Mouse (Mus musculus) limb, embryonic 10.5 days (tissue): Measurements from ENCODE around the gene Bsx. TPM values are rescaled to one million over a fixed set of nuclear protein-coding genes. Genes with fewer than 3 reads are reported as not detected.

ENCODE experiments used
- DNase-seq: peaks from one replicate; pipeline ENCODE4 v3.0.0-alpha.2; 2017; ENCODE audit warnings: low spot score
- H3K27ac ChIP-seq: fragments of 300-500 bp; sonication (generic); 2 replicates; pipeline ENCODE4 v1.5.1; 2016; ENCODE audit warnings: mild to moderate bottlenecking
- H3K27me3 ChIP-seq: fragments of 300-500 bp; sonication (generic); 2 replicates; pipeline ENCODE4 v1.6.1; 2016; ENCODE audit warnings: low read depth, mild to moderate bottlenecking; ENCODE audit not compliant: poor library complexity, severe bottlenecking
- H3K36me3 ChIP-seq: fragments of 300-500 bp; sonication (generic); 2 replicates; pipeline ENCODE4 v1.6.1; 2016; ENCODE audit warnings: mild to moderate bottlenecking, moderate library complexity
- H3K4me1 ChIP-seq: fragments of 300-500 bp; sonication (generic); 2 replicates; pipeline ENCODE4 v1.6.1; 2016
- H3K4me3 ChIP-seq: fragments of 300-500 bp; sonication (generic); 2 replicates; pipeline ENCODE4 v1.5.1; 2016; ENCODE audit warnings: mild to moderate bottlenecking, moderate library complexity
- H3K9me3 ChIP-seq: fragments of 300-500 bp; sonication (generic); replicated peaks from 2 replicates; pipeline ENCODE4 v1.6.1; 2016; ENCODE audit warnings: mild to moderate bottlenecking
- WGBS: fragments of 180-500 bp; shearing (Covaris S2); methylation state at CpG from one replicate; pipeline ENCODE4 v1.1.7; 2016; 5-methylcytosine and 5-hydroxymethylcytosine counted together
- polyA plus RNA-seq: library from polyadenylated mRNA; unstranded; fragments of >200 nt; fragmentation: Nextera tagmentation; extraction: Ambion mirVana; gene quantifications from 2 replicates; pipeline ENCODE4 v1.2.1, GENCODE M21; 2016

Bsx gene
- polyA plus RNA-seq, 1 experiment from 2014 or later = not detected

DNA sequence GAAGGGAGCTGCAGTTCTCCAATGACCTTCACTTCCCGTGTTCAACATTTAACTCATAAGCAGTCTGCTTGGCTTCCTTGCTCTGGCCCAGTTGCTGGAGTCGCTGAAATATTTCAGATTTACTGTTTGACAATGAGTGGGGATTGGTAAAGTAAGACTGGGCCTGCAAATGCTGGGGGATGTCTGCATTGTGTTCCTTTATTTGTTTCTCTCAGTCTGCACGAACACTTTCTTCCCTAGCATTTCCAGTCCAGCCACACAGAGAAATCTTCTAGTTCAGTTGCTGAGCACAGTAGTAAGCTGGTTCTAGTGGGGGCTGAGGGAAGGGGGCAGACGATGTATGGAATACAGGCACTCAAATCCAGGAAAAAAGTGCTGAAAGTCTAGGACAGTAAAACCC lies 1.0 kb downstream of the Bsx start:
- Histone ChIP-seq H3K27ac (no peak overlapping the region), H3K4me3 (no peak overlapping the region), H3K9me3 (no peaks in the 10 kb centered on the region), H3K36me3 (no peaks in the 10 kb centered on the region), H3K27me3 (peaks cover 99% of the 10 kb centered on the region), H3K4me1 (peaks cover 30% of the 10 kb centered on the region)
- DNase-seq = no peak
- 4% methylated on average over 4 of the region's 4 CpGs for WGBS

DNA sequence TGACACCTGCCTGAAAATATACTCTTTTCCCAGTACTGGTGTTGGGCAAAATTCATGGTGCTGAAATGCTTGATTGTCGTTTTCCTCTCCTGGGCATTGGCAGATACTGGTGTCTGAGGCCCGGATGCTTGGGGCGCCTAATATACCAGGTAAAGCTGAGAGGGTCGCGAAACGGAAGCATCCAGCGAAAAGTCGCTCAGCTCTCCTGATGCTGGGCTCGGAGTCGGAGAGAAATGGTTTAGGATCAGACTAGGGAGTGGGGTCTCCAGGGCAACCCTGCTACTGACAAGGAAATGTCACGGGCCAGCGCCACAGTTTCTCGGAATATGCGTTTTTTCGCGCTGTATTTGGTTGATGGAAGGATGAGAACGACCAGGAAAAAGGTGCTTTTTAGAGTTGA lies 1.5 kb downstream of the Bsx start:
- H3K4me1 ChIP-seq = peaks cover 30% of the 10 kb centered on the region

DNA sequence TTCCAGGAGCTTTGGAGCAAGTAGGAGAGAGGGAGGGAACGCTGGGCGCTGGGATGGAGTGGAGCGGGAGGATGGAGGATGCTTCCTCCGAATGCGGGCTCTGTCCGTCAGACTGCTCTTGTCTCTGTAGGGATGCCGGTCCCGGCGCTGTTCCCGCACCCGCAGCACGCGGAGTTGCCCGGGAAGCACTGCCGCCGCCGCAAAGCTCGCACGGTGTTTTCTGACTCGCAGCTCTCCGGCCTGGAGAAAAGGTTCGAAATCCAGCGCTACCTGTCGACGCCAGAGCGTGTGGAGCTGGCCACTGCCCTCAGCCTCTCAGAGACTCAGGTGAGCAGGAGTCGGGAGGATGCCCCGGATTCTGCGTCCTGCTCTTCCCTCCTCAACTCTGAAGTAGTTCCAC lies 2.2 kb downstream of the Bsx start:
- H3K9me3 ChIP-seq = no peaks in the 10 kb centered on the region
- no peaks in the 10 kb centered on the region for H3K36me3 ChIP-seq
- no peak overlapping the region for H3K4me3 ChIP-seq
- H3K27ac ChIP-seq = no peak overlapping the region
- DNase-seq = peak; percentile 59
- H3K27me3 ChIP-seq = peaks cover 100% of the 10 kb centered on the region
- 1% methylated on average over 29 of the region's 29 CpGs for WGBS
- H3K4me1 ChIP-seq = peaks cover 30% of the 10 kb centered on the region

More for the DNA sequence above, 1.5 kb downstream of the Bsx start:
- Histone ChIP-seq H3K27me3 (peaks cover 99% of the 10 kb centered on the region), H3K4me3 (no peak overlapping the region), H3K9me3 (no peaks in the 10 kb centered on the region), H3K27ac (no peak overlapping the region), H3K36me3 (no peaks in the 10 kb centered on the region)
- WGBS = 2% methylated on average over 17 of the region's 17 CpGs
- peak; percentile 45 for DNase-seq

DNA sequence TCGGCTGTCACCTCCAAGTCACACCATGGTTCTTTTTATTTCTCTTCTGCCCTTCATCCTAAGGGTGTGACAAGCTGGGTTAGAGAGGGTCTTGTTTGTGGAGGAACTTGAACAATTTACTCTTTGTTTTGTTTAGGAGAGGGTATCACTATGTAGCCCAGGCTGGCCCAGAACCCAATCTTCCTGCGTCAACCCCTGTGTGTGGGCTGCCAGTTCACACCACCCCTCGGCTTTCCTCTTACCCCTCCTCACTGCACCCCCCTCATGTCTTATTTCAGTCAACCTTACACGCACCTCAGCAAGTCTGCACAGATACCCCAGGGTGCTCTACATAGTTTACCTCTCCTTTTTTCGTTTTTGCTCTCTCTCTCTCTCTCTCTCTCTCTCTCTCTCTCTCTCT lies 2.8 kb downstream of the Bsx start:
- H3K4me3 ChIP-seq = no peak overlapping the region
- H3K27ac ChIP-seq = no peak overlapping the region
- peaks cover 26% of the 10 kb centered on the region for H3K4me1 ChIP-seq
- no peaks in the 10 kb centered on the region for H3K9me3 ChIP-seq
- no peak for DNase-seq
- no peaks in the 10 kb centered on the region for H3K36me3 ChIP-seq
- WGBS = 11% methylated on average over 5 of the region's 5 CpGs
- peaks cover 100% of the 10 kb centered on the region for H3K27me3 ChIP-seq

DNA sequence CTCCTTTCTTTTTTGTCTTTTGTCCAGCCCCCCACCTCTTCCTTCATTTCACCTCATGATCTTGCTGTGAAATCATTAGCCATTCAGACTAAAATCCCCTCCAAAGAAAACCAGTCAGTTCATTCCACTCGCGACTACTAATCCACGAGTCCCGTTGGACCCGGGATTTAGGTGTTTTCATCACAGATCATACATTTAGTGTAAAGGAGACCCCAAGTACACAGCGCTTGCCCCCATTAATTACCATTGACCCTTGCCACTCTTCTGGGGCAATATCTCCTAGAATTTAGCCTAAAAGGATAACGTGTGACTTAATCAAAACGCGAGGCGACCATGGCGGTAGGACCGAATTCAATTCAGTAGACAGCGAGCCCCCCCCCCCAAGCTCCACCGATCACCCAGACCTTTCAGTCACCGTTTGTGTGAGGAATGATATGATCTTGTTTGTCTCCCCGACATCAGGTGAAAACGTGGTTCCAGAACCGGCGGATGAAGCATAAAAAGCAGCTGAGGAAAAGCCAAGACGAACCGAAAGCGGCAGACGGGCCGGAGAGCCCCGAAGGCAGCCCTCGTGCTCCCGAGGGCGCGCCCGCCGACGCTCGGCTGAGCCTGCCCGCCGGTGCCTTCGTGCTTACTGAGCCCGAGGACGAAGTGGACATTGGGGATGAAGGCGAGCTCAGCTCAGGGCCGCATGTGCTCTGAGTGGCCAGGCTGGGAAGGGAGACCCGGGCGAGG lies 3.4 kb downstream of the Bsx start:
- no peaks in the 10 kb centered on the region for H3K36me3 ChIP-seq
- WGBS = 1% methylated on average over 42 of the region's 42 CpGs
- peaks cover 100% of the 10 kb centered on the region for H3K27me3 ChIP-seq
- DNase-seq = no peak
- no peak overlapping the region for H3K27ac ChIP-seq
- H3K4me1 ChIP-seq = peaks cover 21% of the 10 kb centered on the region
- H3K9me3 ChIP-seq = no peaks in the 10 kb centered on the region
- peak overlapping the region; percentile 33 for H3K4me3 ChIP-seq

DNA sequence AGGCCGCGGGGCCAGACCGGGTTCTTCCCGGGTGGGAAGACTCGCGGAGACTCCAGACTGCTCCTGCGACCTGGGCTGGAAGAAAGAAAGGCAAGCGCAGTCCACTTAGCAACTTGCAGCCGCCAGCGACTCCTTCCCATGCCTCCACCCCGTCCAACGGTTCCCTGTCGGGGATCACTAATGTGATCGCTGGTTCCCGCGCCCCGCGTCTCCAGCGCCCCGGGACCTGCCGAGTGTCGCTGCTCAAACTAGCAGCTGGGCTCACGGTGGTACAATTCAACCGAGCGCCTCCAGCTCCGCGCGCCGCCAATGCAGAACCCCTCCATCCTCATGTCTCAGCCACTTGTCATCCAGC lies 3.9 kb downstream of the Bsx start:
- no peaks in the 10 kb centered on the region for H3K36me3 ChIP-seq
- WGBS = under 1% methylated on average over 29 of the region's 29 CpGs
- peak overlapping the region; percentile 33 for H3K4me3 ChIP-seq

DNA sequence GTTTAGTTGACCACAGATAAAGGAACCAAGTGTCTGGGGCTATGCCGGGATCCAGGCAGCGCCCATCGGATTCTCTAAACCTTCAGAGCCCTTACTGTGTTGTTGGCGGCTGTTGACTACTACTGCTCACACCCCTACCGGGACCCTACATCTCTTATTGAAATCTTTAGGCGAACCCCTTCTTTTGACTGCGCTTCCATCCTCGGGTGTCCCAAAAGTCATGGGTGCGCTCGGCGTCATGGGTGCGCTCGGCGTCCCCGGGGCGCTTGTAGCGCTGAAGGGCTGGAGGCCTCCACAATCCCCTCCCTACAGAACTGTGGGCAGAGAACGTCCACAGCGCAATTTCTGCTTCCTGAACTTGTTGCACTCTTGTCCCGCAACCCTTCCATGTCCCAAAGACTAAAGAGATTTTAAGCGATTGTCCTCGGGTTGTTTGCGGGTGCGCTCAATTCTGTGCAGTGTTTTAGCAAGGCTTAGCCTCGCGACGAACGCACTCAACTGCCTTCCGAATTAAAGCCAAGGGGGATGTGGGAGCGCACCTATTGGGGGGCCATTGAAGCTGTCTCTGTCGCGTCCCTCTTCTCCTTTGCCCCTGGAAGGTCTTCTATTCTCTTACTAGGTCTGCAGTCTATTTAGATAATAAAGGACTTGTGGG lies 4.5 kb downstream of the Bsx start:
- DNase-seq = peak; percentile 53
- Histone ChIP-seq H3K9me3 (no peaks in the 10 kb centered on the region), H3K36me3 (no peaks in the 10 kb centered on the region), H3K4me3 (0 out of 2 replicates have a peak overlapping the region, but pooled peaks have one; percentile 33), H3K27me3 (peaks cover 100% of the 10 kb centered on the region), H3K27ac (no peak overlapping the region), H3K4me1 (peaks cover 21% of the 10 kb centered on the region)
- 1% methylated on average over 32 of the region's 32 CpGs for WGBS

More for the DNA sequence above, 3.9 kb downstream of the Bsx start:
- peak; percentile 66 for DNase-seq
- Histone ChIP-seq H3K4me1 (peaks cover 21% of the 10 kb centered on the region), H3K27me3 (peaks cover 100% of the 10 kb centered on the region), H3K9me3 (no peaks in the 10 kb centered on the region), H3K27ac (no peak overlapping the region)

DNA sequence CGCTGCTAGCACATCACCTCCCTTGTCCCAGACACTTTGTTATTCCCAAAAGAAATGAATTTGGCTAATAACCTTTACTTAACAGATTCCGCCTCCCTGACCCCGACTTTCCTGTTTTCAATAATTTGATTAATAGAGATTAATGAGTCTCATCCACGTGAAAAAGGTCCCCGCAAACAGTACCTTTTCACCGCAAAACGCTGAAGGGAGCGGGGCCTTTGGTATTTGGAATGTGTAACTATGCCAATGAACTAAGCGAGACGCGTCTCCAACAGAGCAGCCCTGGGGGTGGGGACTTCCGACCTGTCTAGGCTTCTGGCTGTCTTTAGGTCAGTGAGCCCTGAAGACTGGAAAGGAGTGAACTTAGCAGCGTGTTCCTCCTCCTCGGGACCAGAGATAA lies 5.1 kb downstream of the Bsx start:
- Histone ChIP-seq H3K36me3 (no peaks in the 10 kb centered on the region), H3K4me3 (no peak overlapping the region), H3K4me1 (peaks cover 18% of the 10 kb centered on the region), H3K27me3 (peaks cover 97% of the 10 kb centered on the region), H3K27ac (no peak overlapping the region), H3K9me3 (no peaks in the 10 kb centered on the region)
- 2% methylated on average over 14 of the region's 14 CpGs for WGBS
- DNase-seq = no peak

DNA sequence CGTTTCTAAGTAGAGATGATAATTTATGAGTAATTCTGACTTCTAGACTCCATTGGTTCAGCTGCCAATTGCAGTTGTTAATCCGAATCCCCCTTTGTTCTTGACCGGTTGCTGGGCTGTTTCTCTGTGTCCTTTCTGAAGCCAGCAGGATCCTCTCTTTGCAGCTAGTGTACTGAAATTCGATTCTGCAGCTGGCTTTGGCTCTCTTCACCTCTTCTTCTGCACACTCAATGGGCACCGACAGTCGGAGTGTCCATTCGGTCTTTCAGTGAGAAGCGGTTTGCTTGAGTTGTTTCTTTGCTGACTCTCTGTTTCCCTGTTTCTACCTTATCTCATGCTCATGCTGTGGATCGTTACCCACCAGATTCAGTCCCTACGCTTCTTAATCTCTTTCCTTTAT lies 11.7 kb downstream of the Bsx start:
- no peak overlapping the region for H3K27ac ChIP-seq
- WGBS = 55% methylated on average over 10 of the region's 10 CpGs
- H3K4me1 ChIP-seq = no peaks in the 10 kb centered on the region
- H3K36me3 ChIP-seq = no peaks in the 10 kb centered on the region
- no peak overlapping the region for H3K4me3 ChIP-seq
- no peak for DNase-seq
- peaks cover 88% of the 10 kb centered on the region for H3K27me3 ChIP-seq
- no peaks in the 10 kb centered on the region for H3K9me3 ChIP-seq

DNA sequence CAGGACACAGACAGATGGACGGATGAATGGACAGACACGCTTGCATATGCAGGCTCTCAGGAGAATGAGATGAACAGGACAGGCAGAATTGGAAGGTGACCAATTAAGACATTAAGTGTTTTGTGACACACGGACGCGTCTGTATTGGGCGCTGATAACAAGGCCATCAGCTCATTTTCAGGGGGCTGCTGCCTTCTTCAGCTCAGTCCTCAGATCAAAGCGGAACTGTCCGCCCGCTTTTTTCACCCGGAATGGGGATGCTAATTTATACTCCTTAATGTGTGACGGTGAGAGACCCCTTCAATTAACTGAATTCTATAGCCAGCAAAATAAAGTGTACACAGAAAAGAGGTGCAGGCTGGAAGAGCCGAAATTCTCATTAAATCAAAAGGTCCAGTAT lies 15.5 kb downstream of the Bsx start:
- no peak overlapping the region for H3K4me3 ChIP-seq
- no peaks in the 10 kb centered on the region for H3K4me1 ChIP-seq
- no peak for DNase-seq
- 32% methylated on average over 12 of the region's 12 CpGs for WGBS
- H3K27me3 ChIP-seq = peaks cover 58% of the 10 kb centered on the region
- H3K9me3 ChIP-seq = no peaks in the 10 kb centered on the region
- no peak overlapping the region for H3K27ac ChIP-seq
- H3K36me3 ChIP-seq = no peaks in the 10 kb centered on the region

DNA sequence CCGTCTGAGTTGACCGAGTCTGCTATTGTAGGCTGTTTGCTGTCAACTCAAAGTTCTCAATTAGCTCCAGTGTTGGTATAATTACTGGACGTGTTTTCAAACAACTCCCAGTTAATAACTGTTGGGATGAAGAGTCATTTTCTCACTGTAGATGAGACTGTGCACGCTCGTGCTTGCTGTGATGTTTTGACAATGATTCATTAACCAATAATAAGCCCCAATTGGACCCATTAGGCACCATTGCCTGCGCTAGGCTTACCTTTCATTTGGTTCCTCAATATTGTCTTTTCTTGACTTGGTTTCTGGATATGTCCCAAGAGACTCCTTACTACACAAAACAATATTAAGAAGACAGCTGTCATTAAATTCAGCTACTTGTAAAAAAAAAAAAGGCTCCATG lies 18.5 kb downstream of the Bsx start:
- Histone ChIP-seq H3K4me3 (no peak overlapping the region), H3K27me3 (peaks cover 35% of the 10 kb centered on the region), H3K27ac (no peak overlapping the region), H3K36me3 (no peaks in the 10 kb centered on the region), H3K4me1 (no peaks in the 10 kb centered on the region), H3K9me3 (no peaks in the 10 kb centered on the region)
- WGBS = 80% methylated on average over 6 of the region's 6 CpGs
- DNase-seq = no peak

DNA sequence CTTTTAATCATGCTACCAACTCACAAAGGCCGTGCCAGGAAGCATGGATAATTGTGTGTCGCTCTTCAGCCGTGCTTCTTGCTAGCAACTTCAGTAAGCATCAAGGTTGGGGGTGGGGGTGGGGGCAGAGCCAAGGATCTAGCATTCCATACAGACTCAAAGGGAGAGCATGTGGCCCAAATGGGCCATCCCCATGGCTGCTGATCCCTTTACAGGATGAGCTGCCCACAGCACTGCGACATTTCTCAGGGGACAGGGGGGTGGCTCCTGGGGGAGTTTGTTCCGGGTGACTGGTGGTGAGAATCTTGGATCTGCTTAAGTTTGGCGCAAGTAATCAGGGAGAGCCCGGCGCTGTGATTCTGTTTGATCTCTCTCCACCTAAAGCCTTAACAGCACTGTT lies 33.5 kb downstream of the Bsx start:
- Histone ChIP-seq H3K9me3 (no peaks in the 10 kb centered on the region), H3K36me3 (no peaks in the 10 kb centered on the region), H3K27me3 (no peaks in the 10 kb centered on the region), H3K4me3 (no peak overlapping the region), H3K4me1 (no peaks in the 10 kb centered on the region), H3K27ac (no peak overlapping the region)
- DNase-seq = no peak
- 41% methylated on average over 8 of the region's 8 CpGs for WGBS

DNA sequence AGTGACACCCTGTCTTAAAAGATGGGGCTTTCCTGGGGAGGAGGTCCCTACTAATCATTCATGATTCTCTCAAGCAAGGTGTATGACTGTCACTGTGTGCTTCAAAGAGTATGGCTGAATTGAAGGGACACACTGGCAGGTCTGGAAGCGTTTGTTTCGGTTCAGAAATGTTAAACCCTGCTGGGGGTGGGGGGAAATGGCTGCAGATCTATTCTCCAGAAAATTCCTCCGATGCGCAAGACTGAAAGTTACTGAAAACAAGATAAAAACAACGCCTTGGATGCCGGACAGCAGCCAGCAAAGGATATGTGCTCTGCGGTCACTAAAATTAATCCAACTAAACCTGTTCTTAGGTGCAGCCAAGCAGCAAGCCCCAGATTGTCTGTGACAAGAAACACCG lies 34.5 kb downstream of the Bsx start:
- no peak overlapping the region for H3K4me3 ChIP-seq
- H3K36me3 ChIP-seq = no peaks in the 10 kb centered on the region
- H3K4me1 ChIP-seq = no peaks in the 10 kb centered on the region
- H3K27me3 ChIP-seq = no peaks in the 10 kb centered on the region
- H3K9me3 ChIP-seq = no peaks in the 10 kb centered on the region
- WGBS = 83% methylated on average over 8 of the region's 8 CpGs
- H3K27ac ChIP-seq = no peak overlapping the region
- DNase-seq = no peak
